Mouse (Mus musculus) bone marrow, adult 2 months (tissue): ENCODE data around the gene Crhbp.

Experiments used
- CTCF ChIP-seq: fragments of 200-500 bp; IDR thresholded peaks from 2 replicates; pipeline ENCODE4 v1.5.1; 2011; ENCODE audit warnings: low read length, control low read depth; ENCODE audit not compliant: control insufficient read depth, insufficient read depth
- POLR2A ChIP-seq: fragments of 200-500 bp; IDR thresholded peaks from 2 replicates; pipeline ENCODE4 v1.6.1; 2011; ENCODE audit warnings: low read depth, mild to moderate bottlenecking, control low read depth, low read length, borderline replicate concordance; ENCODE audit not compliant: control insufficient read depth

DNA sequence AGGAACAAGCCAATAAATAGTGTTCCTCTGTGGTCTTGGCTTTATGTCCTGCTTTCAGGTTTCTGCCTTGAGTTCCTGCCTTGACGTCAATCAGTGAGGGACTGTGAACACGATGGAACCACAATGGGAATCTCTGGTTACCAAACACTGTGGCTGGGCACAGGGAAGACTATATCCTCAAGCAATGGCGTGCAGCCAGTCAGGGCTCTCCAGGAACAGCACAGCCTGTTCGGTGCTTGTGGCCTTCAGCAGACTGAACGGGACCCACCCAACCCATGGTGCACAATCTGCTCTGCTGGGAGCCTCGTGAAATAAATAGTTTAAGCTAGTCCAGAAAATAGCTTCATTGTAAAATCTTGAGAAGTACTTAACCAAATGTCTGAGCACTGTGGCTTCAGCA, 18.3 kb downstream of the Crhbp start:
- no peak for TF ChIP-seq CTCF
- TF ChIP-seq POLR2A: no peak
